Mouse (Mus musculus): ENCODE data around the gene Trim45.

Trim45 gene

GRCm38 (mm10) chr3:100921825-100922505 lies at the start of gene Trim45:
TSS of gene Trim45 (plus strand) at chr3:100922202.
- peak; percentile 98 for DNase-seq (ENCODE audit: low read depth, low spot score)
- Histone ChIP-seq H3K27me3 (ENCODE audit: control insufficient read depth, insufficient read depth, low read length, poor library complexity, severe bottlenecking) (no peaks in the 10 kb centered on the region; the same call in 1 of the 2 replicates), H3K36me3 (ENCODE audit: control insufficient read depth, insufficient read depth, low read length, poor library complexity, severe bottlenecking) (no peaks in the 10 kb centered on the region)

GRCm38 (mm10) chr3:100877057-100877456 lies 44.9 kb upstream of the Trim45 start:
- no peaks in the 10 kb centered on the region for H3K36me3 ChIP-seq (ENCODE audit: control insufficient read depth, insufficient read depth, low read length, poor library complexity, severe bottlenecking)
- H3K27me3 ChIP-seq (ENCODE audit: control insufficient read depth, insufficient read depth, low read length, poor library complexity, severe bottlenecking): no peaks in the 10 kb centered on the region
- DNase-seq (ENCODE audit: low read depth, low spot score): no peak

GRCm38 (mm10) chr3:100881403-100881802 lies 40.6 kb upstream of the Trim45 start:
- Histone ChIP-seq H3K36me3 (ENCODE audit: control insufficient read depth, insufficient read depth, low read length, poor library complexity, severe bottlenecking) (no peaks in the 10 kb centered on the region), H3K27me3 (ENCODE audit: control insufficient read depth, insufficient read depth, low read length, poor library complexity, severe bottlenecking) (no peaks in the 10 kb centered on the region)
- no peak for DNase-seq (ENCODE audit: low read depth, low spot score)

GRCm38 (mm10) chr3:100881843-100882634 lies 40.0 kb upstream of the Trim45 start:
- DNase-seq (ENCODE audit: low read depth, low spot score): no peak
- no peaks in the 10 kb centered on the region for H3K27me3 ChIP-seq (ENCODE audit: control insufficient read depth, insufficient read depth, low read length, poor library complexity, severe bottlenecking)
- H3K36me3 ChIP-seq (ENCODE audit: control insufficient read depth, insufficient read depth, low read length, poor library complexity, severe bottlenecking): no peaks in the 10 kb centered on the region

- DNase-seq (ENCODE audit: low read depth, low spot score): no peak
- Histone ChIP-seq H3K27me3 (ENCODE audit: control insufficient read depth, insufficient read depth, low read length, poor library complexity, severe bottlenecking) (no peaks in the 10 kb centered on the region), H3K36me3 (ENCODE audit: control insufficient read depth, insufficient read depth, low read length, poor library complexity, severe bottlenecking) (no peaks in the 10 kb centered on the region)
These were observed 32.8 kb upstream of the Trim45 start for GRCm38 (mm10) chr3:100889234-100889633.

GRCm38 (mm10) chr3:100890406-100890805 lies 31.6 kb upstream of the Trim45 start:
- no peak for DNase-seq (ENCODE audit: low read depth, low spot score)
- Histone ChIP-seq H3K36me3 (ENCODE audit: control insufficient read depth, insufficient read depth, low read length, poor library complexity, severe bottlenecking) (no peaks in the 10 kb centered on the region), H3K27me3 (ENCODE audit: control insufficient read depth, insufficient read depth, low read length, poor library complexity, severe bottlenecking) (no peaks in the 10 kb centered on the region)

- DNase-seq (ENCODE audit: low read depth, low spot score): no peak
- no peaks in the 10 kb centered on the region for H3K36me3 ChIP-seq (ENCODE audit: control insufficient read depth, insufficient read depth, low read length, poor library complexity, severe bottlenecking)
These were observed 29.3 kb upstream of the Trim45 start for GRCm38 (mm10) chr3:100892383-100893335.

GRCm38 (mm10) chr3:100895500-100895899 lies 26.5 kb upstream of the Trim45 start:
- Histone ChIP-seq H3K27me3 (ENCODE audit: control insufficient read depth, insufficient read depth, low read length, poor library complexity, severe bottlenecking) (no peaks in the 10 kb centered on the region), H3K36me3 (ENCODE audit: control insufficient read depth, insufficient read depth, low read length, poor library complexity, severe bottlenecking) (no peaks in the 10 kb centered on the region)
- no peak for DNase-seq (ENCODE audit: low read depth, low spot score)

More at GRCm38 (mm10) chr3:100892383-100893335, 29.3 kb upstream of the Trim45 start:
- no peaks in the 10 kb centered on the region for H3K27me3 ChIP-seq (ENCODE audit: control insufficient read depth, insufficient read depth, low read length, poor library complexity, severe bottlenecking)

GRCm38 (mm10) chr3:100906128-100906527 lies 15.9 kb upstream of the Trim45 start:
- Histone ChIP-seq H3K27me3 (ENCODE audit: control insufficient read depth, insufficient read depth, low read length, poor library complexity, severe bottlenecking) (no peaks in the 10 kb centered on the region), H3K36me3 (ENCODE audit: control insufficient read depth, insufficient read depth, low read length, poor library complexity, severe bottlenecking) (no peaks in the 10 kb centered on the region)
- no peak for DNase-seq (ENCODE audit: low read depth, low spot score)

- Histone ChIP-seq H3K27me3 (ENCODE audit: control insufficient read depth, insufficient read depth, low read length, poor library complexity, severe bottlenecking) (no peaks in the 10 kb centered on the region), H3K36me3 (ENCODE audit: control insufficient read depth, insufficient read depth, low read length, poor library complexity, severe bottlenecking) (no peaks in the 10 kb centered on the region)
- DNase-seq (ENCODE audit: low read depth, low spot score): no peak
These were observed 15.1 kb upstream of the Trim45 start for GRCm38 (mm10) chr3:100906916-100907315.

- Histone ChIP-seq H3K27me3 (ENCODE audit: control insufficient read depth, insufficient read depth, low read length, poor library complexity, severe bottlenecking) (no peaks in the 10 kb centered on the region), H3K36me3 (ENCODE audit: control insufficient read depth, insufficient read depth, low read length, poor library complexity, severe bottlenecking) (no peaks in the 10 kb centered on the region)
- no peak for DNase-seq (ENCODE audit: low read depth, low spot score)
These were observed 13.4 kb upstream of the Trim45 start for GRCm38 (mm10) chr3:100908594-100908993.

- no peak for DNase-seq (ENCODE audit: low read depth, low spot score)
- no peaks in the 10 kb centered on the region for H3K36me3 ChIP-seq (ENCODE audit: control insufficient read depth, insufficient read depth, low read length, poor library complexity, severe bottlenecking)
- no peaks in the 10 kb centered on the region for H3K27me3 ChIP-seq (ENCODE audit: control insufficient read depth, insufficient read depth, low read length, poor library complexity, severe bottlenecking)
These were observed 11.4 kb upstream of the Trim45 start for GRCm38 (mm10) chr3:100910621-100911020.

- no peak for DNase-seq (ENCODE audit: low read depth, low spot score)
- Histone ChIP-seq H3K27me3 (ENCODE audit: control insufficient read depth, insufficient read depth, low read length, poor library complexity, severe bottlenecking) (no peaks in the 10 kb centered on the region), H3K36me3 (ENCODE audit: control insufficient read depth, insufficient read depth, low read length, poor library complexity, severe bottlenecking) (no peaks in the 10 kb centered on the region)
These were observed 11.0 kb upstream of the Trim45 start for GRCm38 (mm10) chr3:100911026-100911425.

- DNase-seq (ENCODE audit: low read depth, low spot score): no peak
- no peaks in the 10 kb centered on the region for H3K27me3 ChIP-seq (ENCODE audit: control insufficient read depth, insufficient read depth, low read length, poor library complexity, severe bottlenecking)
- no peaks in the 10 kb centered on the region for H3K36me3 ChIP-seq (ENCODE audit: control insufficient read depth, insufficient read depth, low read length, poor library complexity, severe bottlenecking)
These were observed 10.3 kb upstream of the Trim45 start for GRCm38 (mm10) chr3:100911498-100912213.
